Mouse (Mus musculus) liver, adult 10 weeks (tissue): ENCODE results near the gene Prpf8. TPM values are rescaled to one million over a fixed set of nuclear protein-coding genes. Genes with fewer than 3 reads are reported as not detected.

Experiments
- polyA plus RNA-seq: library from polyadenylated mRNA; stranded (reverse); fragments of 350-450 nt; fragmentation: Illumina TruSeq; extraction: RNeasy Lipid Tissue Mini Kit (QIAGEN cat#74804); gene quantifications from one replicate; pipeline ENCODE4 v1.2.3, GENCODE M21; 2014; ENCODE audit warnings: low read depth, low replicate concordance

The Prpf8 gene
- polyA plus RNA-seq: 23.2 TPM

DNA sequence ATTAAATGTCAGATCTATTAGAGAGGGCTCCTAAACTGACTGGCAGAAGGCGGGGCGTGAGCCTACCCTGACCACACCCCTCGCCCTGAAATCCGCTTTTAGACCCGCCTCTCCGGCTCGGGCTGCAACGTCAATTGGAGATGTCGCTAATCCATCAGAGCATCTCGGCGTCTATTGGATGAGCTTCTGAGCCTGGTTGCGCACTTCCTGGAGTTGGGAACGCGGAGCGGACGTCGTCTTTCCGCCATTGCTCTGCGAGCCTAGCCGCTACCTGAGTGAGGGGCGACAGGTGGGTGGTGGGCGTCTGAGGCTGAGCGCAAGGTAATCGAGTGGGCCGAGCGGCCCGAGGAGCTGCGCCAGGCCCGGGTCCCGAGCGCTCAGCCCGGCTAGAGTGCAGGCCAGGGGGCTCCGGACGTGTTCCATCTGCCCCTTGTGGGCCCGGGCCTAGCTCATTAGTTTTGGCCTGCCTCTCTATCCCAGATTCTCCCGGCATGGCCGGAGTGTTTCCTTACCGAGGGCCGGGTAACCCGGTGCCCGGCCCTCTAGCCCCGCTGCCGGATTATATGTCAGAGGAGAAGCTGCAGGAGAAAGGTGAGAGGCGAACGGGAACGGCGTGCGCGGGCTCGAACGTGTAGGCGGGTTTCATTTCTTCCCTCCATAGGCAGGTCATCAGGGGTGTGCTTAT lies at the start of gene Prpf8:
Prpf8 (plus strand) TSS at position 216 of the 685 bp plus-strand sequence.

DNA sequence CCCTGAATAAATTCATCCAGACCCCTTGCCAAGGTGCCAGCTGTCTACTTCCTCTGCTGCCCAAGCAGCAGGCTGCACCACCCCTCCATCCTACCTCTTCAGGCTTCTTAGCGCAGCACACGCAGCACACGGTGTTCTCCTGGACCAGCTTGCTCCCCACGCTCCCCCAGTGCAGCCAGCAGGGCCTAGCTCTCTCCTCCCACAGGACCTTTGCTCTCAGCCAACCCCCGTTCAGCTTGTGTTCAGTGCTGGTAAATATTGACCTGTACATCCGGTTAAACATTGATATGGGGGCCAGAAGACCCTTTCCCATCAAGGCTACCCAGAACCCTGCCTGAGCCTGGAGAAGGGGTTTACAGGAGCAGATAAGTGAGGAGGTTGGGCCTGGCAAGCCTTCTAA lies 47.3 kb upstream of the Prpf8 start, which contains the start of gene Serpinf2:
Serpinf2 (minus strand) TSS at position 229 of the 400 bp plus-strand sequence.

GRCm38 (mm10) chr11:75453991-75454930 lies 32.4 kb upstream of the Prpf8 start, which contains the start of gene Wdr81:
Wdr81 (minus strand) TSS chr11:75454717.

DNA sequence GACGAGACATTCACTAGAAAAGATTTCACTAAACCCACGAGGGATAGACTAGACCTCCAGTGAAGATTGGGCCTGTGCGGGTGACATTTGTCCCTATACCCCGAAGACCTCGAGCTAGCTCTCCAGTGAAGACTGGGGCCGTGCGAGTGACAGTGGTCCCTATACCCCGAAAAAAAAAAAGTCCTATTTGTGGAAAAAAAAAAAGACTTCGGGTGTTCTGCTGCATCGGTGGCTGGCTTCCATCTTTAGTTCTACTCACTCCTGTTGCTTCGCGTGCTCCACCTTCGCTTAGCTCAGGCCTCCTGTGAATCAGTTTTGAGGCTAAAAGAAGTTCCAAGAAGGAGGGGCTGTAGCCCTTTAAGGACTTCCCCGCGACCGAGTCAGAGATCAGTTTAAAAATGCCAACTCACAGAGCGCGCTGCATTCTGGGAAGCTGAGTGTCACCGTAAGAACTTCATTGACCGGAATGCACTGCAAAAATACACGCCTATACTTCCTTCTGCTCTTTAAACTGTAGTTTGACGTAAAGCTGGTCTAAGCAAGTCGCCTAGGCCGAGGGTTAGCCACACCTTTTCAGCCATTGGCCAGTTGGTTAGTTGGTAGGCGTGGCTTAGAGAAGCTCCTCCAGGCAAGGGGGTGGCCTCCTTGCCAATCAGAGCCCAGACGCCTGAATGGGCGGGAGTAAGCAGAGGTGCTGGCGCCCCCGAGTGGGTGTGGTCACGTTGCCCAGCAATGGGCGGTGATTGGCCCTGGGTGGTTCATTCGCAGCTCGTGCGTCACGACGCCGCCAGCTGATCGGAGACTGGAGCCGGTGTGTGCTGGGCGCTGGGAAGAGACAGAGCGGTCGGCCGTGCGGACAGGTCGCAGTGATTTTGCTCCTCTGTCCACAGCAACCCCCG lies 25.5 kb upstream of the Prpf8 start, which contains the start of gene Tlcd2:
Tlcd2 (plus strand) TSS at position 872 of the 899 bp plus-strand sequence.

DNA sequence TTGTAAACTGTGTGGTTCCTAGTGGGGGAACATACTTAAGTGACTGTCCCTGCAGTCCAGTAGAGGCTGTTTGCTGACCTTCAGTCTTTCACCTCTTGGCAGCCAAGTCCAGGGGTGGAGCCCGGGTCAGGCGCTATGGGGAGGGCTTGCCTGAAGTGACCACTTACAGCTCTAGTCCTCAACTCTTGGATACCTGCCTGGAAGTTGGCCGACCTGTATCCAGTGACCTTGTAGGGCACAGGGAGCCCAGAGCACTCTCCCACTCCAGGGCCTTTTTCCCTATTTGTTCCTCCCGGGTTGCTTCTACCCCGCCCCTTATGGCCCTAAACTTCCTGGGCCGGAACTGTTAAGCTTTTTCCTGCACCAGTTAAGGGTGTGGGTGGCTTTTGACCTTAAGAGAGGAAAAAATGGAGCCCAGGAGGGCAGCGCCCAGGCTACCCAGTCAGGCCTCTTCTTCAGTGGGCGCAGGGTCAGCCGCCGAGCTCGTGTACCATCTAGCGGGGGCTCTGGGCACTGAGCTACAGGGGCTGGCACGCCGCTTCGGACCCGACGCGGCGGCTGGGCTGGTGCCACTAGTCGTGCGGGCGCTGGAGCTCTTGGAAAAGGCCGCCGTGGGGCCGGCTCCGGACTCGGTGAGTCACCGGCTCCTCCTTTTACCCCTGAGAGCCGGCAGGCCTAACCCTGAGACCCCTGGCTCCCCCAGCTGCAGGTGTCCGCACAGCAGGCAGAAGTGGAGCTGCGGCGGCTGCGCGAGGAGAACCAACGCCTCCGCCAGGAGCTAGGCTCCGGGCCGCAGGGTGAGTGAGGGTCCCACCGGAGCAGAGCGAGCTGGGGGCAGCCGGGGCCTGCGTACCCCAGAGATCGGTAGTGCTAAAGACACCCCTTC lies 23.4 kb downstream of the Prpf8 start, which contains the start of gene Rilp:
Rilp (plus strand) TSS at position 354 of the 886 bp plus-strand sequence.

GRCm38 (mm10) chr11:75513336-75513735 lies 26.7 kb downstream of the Prpf8 start, which contains the start of gene Scarf1:
Scarf1 (plus strand) TSS chr11:75513540.

GRCm38 (mm10) chr11:75531469-75532242 lies 45.0 kb downstream of the Prpf8 start, which contains the start of gene Slc43a2:
Slc43a2 (plus strand) TSS chr11:75531694.

Other genes with a start within 250 kb of the Prpf8 start
- 17.9 TPM for gene Rpa1, start 138.5 kb upstream of the Prpf8 start, polyA plus RNA-seq
- gene Smyd4, start 138.4 kb upstream of the Prpf8 start, polyA plus RNA-seq: 1.7 TPM
- 250 TPM for gene Serpinf1, start 64.1 kb upstream of the Prpf8 start, polyA plus RNA-seq
- 152 TPM for gene Serpinf2, start 47.2 kb upstream of the Prpf8 start, polyA plus RNA-seq
- gene Wdr81, start 32.1 kb upstream of the Prpf8 start, polyA plus RNA-seq: 0.90 TPM
- gene Tlcd2, start 25.1 kb upstream of the Prpf8 start, polyA plus RNA-seq: 179 TPM
- 3.7 TPM for gene Rilp, start 23.3 kb downstream of the Prpf8 start, polyA plus RNA-seq
- 0.40 TPM for gene Scarf1, start 26.7 kb downstream of the Prpf8 start, polyA plus RNA-seq
- 1.4 TPM for gene Slc43a2, start 44.9 kb downstream of the Prpf8 start, polyA plus RNA-seq
- gene Pitpna, start 101.3 kb downstream of the Prpf8 start, polyA plus RNA-seq: 56.5 TPM
- 12.9 TPM for gene Inpp5k, start 144.2 kb downstream of the Prpf8 start, polyA plus RNA-seq
- gene Myo1c, start 163.7 kb downstream of the Prpf8 start, polyA plus RNA-seq: 2.9 TPM
- gene Crk, start 192.4 kb downstream of the Prpf8 start, polyA plus RNA-seq: 101 TPM
- 577 TPM for gene Ywhae, start 246.1 kb downstream of the Prpf8 start, polyA plus RNA-seq